Mouse (Mus musculus) B cell, adult 2 months (primary cell): ENCODE data around the gene Erich3.

Source experiments
- DNase-seq, 2 experiments: peaks; one replicate each; pipeline ENCODE4 v3.0.0; 2022

Erich3 gene

GRCm38 (mm10) chr3:154786354-154786753 lies 122.7 kb downstream of the Erich3 start:
- DNase-seq, result no peak

- no peak for DNase-seq
These were observed 124.0 kb downstream of the Erich3 start for GRCm38 (mm10) chr3:154787611-154788010.

- DNase-seq, result no peak
These were observed 129.9 kb downstream of the Erich3 start for GRCm38 (mm10) chr3:154793571-154793970.

- no peak for DNase-seq
These were observed 135.1 kb downstream of the Erich3 start for GRCm38 (mm10) chr3:154798806-154799205.

GRCm38 (mm10) chr3:154800454-154800853 lies 136.8 kb downstream of the Erich3 start:
- DNase-seq, result no peak

GRCm38 (mm10) chr3:154800888-154801429 lies 137.3 kb downstream of the Erich3 start:
- DNase-seq, result no peak

- no peak for DNase-seq
These were observed 143.0 kb downstream of the Erich3 start for GRCm38 (mm10) chr3:154806626-154807025.

GRCm38 (mm10) chr3:154810273-154810870 lies 146.7 kb downstream of the Erich3 start:
- no peak for DNase-seq

GRCm38 (mm10) chr3:154811281-154811680 lies 147.6 kb downstream of the Erich3 start:
- no peak for DNase-seq

GRCm38 (mm10) chr3:154811833-154812232 lies 148.2 kb downstream of the Erich3 start:
- DNase-seq, result no peak

GRCm38 (mm10) chr3:154812893-154813292 lies 149.2 kb downstream of the Erich3 start:
- DNase-seq, result no peak

- no peak for DNase-seq
These were observed 151.9 kb downstream of the Erich3 start for GRCm38 (mm10) chr3:154815606-154816005.

GRCm38 (mm10) chr3:154816231-154816630 lies 152.6 kb downstream of the Erich3 start:
- no peak for DNase-seq

GRCm38 (mm10) chr3:154816801-154817625 lies 153.4 kb downstream of the Erich3 start:
- no peak for DNase-seq
